Mouse (Mus musculus) midbrain, embryonic 16.5 days (tissue): ENCODE data around the gene Ppm1h. TPM values are rescaled to one million over a fixed set of nuclear protein-coding genes. Genes with fewer than 3 reads are reported as not detected.

Source experiments
- ATAC-seq: fragments of 200-750 bp; cut with Nextera tagmentation; 2 replicates; pipeline ENCODE4 v1.8.0; 2017; ENCODE audit warnings: moderate TSS enrichment
- H3K27ac ChIP-seq: fragments of 300-500 bp; sonication (generic); 2 replicates; pipeline ENCODE4 v1.5.1; 2014; ENCODE audit warnings: mild to moderate bottlenecking, low read length, mixed read lengths
- H3K27me3 ChIP-seq: fragments of 300-500 bp; sonication (generic); 2 replicates; pipeline ENCODE4 v1.6.1; 2014; ENCODE audit warnings: low read depth, low read length, mixed read lengths; ENCODE audit not compliant: control insufficient read depth, insufficient read depth
- H3K36me3 ChIP-seq: fragments of 300-500 bp; sonication (generic); 2 replicates; pipeline ENCODE4 v1.6.1; 2014; ENCODE audit warnings: mild to moderate bottlenecking, low read length, moderate library complexity, mixed read lengths; ENCODE audit not compliant: control insufficient read depth, insufficient read depth
- H3K4me1 ChIP-seq: fragments of 300-500 bp; sonication (generic); 2 replicates; pipeline ENCODE4 v1.6.1; 2014; ENCODE audit warnings: mild to moderate bottlenecking, low read length, mixed read lengths; ENCODE audit not compliant: control insufficient read depth, insufficient read depth
- H3K4me2 ChIP-seq: fragments of 300-500 bp; sonication (generic); 2 replicates; pipeline ENCODE4 v1.6.1; 2014; ENCODE audit warnings: mild to moderate bottlenecking, low read length, mixed read lengths
- H3K4me3 ChIP-seq: fragments of 300-500 bp; sonication (generic); 2 replicates; pipeline ENCODE4 v1.5.1; 2014; ENCODE audit warnings: low read depth, mild to moderate bottlenecking, low read length, moderate library complexity, mixed read lengths
- H3K9ac ChIP-seq: fragments of 300-500 bp; sonication (generic); 2 replicates; pipeline ENCODE4 v1.6.1; 2014; ENCODE audit warnings: low read depth, low read length, mixed read lengths
- H3K9me3 ChIP-seq: fragments of 300-500 bp; sonication (generic); replicated peaks from 2 replicates; pipeline ENCODE4 v1.6.1; 2014; ENCODE audit warnings: mild to moderate bottlenecking, low read length, mixed read lengths; ENCODE audit not compliant: control insufficient read depth, poor library complexity, severe bottlenecking
- WGBS: fragments of 180-500 bp; shearing (Covaris S2); extraction: QIAGEN DNeasy Blood & Tissue Kit; methylation state at CpG from one replicate; pipeline ENCODE4 v1.1.7; 2014; 5-methylcytosine and 5-hydroxymethylcytosine counted together
- polyA plus RNA-seq: library from polyadenylated mRNA; unstranded; fragments of >200 nt; fragmentation: Nextera tagmentation; extraction: Ambion mirVana; gene quantifications from 2 replicates; pipeline ENCODE4 v1.2.1, GENCODE M21; 2015

Ppm1h gene
- polyA plus RNA-seq, 1 experiment from 2014 or later, result 25.2 TPM

DNA sequence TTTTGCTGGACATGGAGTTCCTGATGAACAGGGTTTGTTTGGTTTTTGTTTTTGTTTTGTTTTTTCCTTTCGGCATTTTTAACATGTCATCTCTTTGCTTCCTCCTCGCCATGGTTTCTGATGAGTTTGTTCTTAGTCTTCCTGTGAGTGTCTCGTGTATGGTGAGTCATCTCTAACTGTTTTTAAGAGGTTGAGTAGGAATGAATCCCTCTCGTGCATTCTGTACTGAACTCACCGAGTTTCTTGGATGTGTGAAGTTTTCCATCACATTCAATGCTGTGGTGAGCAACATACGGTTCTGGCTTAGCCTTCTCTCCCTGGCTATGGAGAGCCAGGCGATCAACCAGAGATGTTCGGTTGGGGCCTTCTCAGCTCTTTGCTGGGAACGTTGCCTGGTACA is 275.0 kb downstream of the Ppm1h start:
- no peak for ATAC-seq
- 95% methylated on average over 9 of the region's 9 CpGs for WGBS
- H3K4me2 ChIP-seq, result no peak overlapping the region
- H3K9ac ChIP-seq, result no peak overlapping the region
- H3K9me3 ChIP-seq, result no peaks in the 10 kb centered on the region
- H3K4me3 ChIP-seq, result no peak overlapping the region
- H3K4me1 ChIP-seq, result no peaks in the 10 kb centered on the region
- no peaks in the 10 kb centered on the region for H3K36me3 ChIP-seq
- H3K27ac ChIP-seq, result no peak overlapping the region
- H3K27me3 ChIP-seq, result no peaks in the 10 kb centered on the region

DNA sequence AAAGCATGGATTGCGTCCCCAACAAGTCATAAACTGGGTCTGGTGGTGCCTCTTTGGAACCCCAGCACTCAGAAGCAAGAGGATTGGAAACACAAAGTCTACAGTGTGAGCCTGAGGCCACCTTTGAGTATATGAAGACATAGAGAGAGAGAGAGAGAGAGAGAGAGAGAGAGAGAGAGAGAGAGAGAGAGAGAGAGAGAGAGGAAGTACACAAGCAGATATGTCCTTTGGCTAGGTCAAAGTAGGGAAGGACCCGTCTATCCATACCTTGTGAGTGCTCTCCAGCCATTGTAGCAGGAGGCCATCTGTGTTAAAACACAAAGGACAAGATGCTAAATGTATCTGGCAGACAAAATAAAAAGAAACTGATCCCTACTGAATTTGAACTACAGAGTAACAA is 279.4 kb downstream of the Ppm1h start:
- Histone ChIP-seq H3K9ac (no peak overlapping the region), H3K27me3 (no peaks in the 10 kb centered on the region), H3K4me3 (no peak overlapping the region), H3K9me3 (no peaks in the 10 kb centered on the region), H3K27ac (no peak overlapping the region), H3K4me1 (0 out of 2 replicates have a peak, but pooled peaks cover 2% of the 10 kb centered on the region), H3K36me3 (no peaks in the 10 kb centered on the region), H3K4me2 (no peak overlapping the region)
- ATAC-seq, result no peak
- 82% methylated on average over 2 of the region's 2 CpGs for WGBS

DNA sequence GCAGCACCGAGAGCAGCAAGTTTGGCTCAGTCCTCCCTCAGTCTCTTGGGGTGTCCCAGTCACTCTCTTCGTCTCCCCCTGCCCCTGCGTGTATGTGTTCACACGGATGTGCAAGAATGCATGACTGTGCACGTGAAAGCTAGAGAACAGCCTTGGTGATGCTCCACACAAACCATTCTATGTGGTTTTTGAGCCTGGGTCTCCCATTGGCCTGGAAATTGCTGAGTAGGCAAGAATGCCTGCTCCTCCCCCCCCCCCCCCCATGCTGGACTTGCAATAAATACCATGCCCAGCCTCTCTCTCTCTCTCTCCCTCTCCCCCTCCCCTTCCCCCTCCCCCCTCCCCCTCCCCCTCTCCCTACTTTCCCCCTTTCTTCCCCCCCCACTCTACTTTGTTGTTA is 280.1 kb downstream of the Ppm1h start:
- ATAC-seq, result no peak
- no peaks in the 10 kb centered on the region for H3K36me3 ChIP-seq
- peaks cover 9% of the 10 kb centered on the region for H3K4me1 ChIP-seq
- H3K4me2 ChIP-seq, result no peak overlapping the region
- no peak overlapping the region for H3K9ac ChIP-seq
- no peak overlapping the region for H3K27ac ChIP-seq
- WGBS, result 87% methylated on average over 5 of the region's 5 CpGs
- H3K9me3 ChIP-seq, result no peaks in the 10 kb centered on the region
- H3K27me3 ChIP-seq, result no peaks in the 10 kb centered on the region
- H3K4me3 ChIP-seq, result no peak overlapping the region

DNA sequence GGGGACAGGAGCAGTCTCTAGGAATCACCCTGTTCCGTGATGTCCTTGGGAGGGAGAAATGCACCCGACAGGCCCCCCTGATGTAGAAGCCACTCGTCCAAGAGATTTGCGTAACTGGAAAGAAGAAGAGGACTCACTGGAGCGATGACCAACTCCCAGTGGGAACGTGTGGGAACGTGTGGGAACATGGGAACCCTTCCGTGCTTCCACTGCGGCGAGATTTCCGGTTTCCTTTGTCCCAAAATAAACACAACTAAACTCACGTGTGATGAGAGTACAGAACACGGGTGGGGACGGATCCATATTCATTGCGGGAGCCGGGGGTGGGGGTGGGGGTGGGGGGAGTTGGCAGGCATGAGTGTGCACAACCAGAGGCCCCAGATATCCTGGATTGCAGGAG is 281.7 kb downstream of the Ppm1h start:
- H3K27me3 ChIP-seq, result no peaks in the 10 kb centered on the region
- H3K4me1 ChIP-seq, result peaks cover 16% of the 10 kb centered on the region
- no peaks in the 10 kb centered on the region for H3K9me3 ChIP-seq
- 85% methylated on average over 16 of the region's 16 CpGs for WGBS
- H3K4me2 ChIP-seq, result no peak overlapping the region
- H3K9ac ChIP-seq, result no peak overlapping the region
- no peak overlapping the region for H3K27ac ChIP-seq
- H3K36me3 ChIP-seq, result no peaks in the 10 kb centered on the region
- H3K4me3 ChIP-seq, result no peak overlapping the region
- ATAC-seq, result no peak

DNA sequence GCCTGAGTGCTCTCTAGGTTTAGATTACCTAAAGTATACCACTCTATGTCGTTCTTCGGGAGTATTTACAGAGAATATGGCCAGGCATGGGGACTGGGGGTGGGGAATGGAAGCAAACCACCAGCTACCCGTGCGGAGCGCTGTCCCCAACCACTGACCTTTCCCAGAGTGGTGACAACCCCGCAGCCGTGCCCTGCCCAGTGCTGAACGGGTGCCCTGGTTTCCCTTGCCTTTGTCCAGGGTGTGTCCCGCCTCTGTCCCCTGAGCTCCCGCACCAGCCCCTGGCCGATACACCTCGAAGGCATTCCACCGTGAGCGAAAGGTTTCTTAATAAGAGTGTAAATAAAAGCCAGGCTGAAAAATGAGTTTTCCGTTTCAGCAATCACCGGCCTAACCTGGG is 282.2 kb downstream of the Ppm1h start:
- H3K9ac ChIP-seq, result no peak overlapping the region
- H3K27me3 ChIP-seq, result no peaks in the 10 kb centered on the region

DNA sequence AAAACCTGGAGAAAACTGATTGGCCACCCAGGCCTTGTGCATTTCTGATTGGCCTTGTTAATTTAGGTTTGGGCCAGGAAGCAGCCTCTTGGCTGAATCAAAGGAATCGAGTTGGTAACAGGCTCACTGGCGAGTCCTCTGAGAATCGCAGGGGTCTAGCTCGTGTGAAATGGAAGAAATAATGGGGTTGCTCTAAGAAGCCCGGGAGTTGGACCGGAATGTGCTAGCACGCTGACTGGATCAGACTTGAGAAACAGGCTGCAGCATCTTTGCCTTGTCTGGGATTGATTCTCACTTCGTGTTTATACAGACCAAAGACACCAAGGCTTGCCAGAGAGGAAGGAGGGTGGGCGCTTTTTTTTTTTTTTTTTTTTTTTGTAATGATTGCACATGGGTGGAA is 282.9 kb downstream of the Ppm1h start:
- Histone ChIP-seq H3K9ac (no peak overlapping the region), H3K27me3 (no peaks in the 10 kb centered on the region), H3K9me3 (no peaks in the 10 kb centered on the region), H3K4me2 (no peak overlapping the region), H3K36me3 (no peaks in the 10 kb centered on the region), H3K4me1 (peaks cover 16% of the 10 kb centered on the region), H3K4me3 (no peak overlapping the region), H3K27ac (no peak overlapping the region)
- 60% methylated on average over 9 of the region's 9 CpGs for WGBS
- ATAC-seq, result no peak

More for the DNA sequence above, 282.2 kb downstream of the Ppm1h start:
- no peaks in the 10 kb centered on the region for H3K36me3 ChIP-seq
- no peak overlapping the region for H3K4me3 ChIP-seq
- H3K27ac ChIP-seq, result no peak overlapping the region
- no peak overlapping the region for H3K4me2 ChIP-seq
- ATAC-seq, result no peak
- WGBS, result 68% methylated on average over 16 of the region's 16 CpGs
- no peaks in the 10 kb centered on the region for H3K9me3 ChIP-seq
- H3K4me1 ChIP-seq, result peaks cover 16% of the 10 kb centered on the region

DNA sequence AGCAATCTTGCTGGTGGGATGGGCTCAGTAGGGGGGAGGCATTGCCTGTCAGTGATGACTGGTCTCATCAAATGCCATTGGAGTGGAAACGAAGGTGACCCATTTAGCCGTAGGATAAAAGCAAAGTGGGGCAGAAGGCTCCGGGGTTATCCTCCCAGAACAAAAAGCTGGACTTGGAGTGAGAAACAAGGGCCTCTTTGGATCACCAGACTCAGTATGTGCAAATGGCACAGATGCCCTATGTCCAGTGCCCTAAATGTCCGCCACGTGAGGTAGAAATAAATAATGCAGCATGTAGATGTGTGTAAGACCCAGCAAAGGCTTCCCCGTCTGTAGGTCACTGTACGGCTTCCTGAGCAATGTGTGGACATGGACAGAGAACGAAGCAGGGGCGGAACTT is 284.1 kb downstream of the Ppm1h start:
- WGBS, result 55% methylated on average over 9 of the region's 9 CpGs
- ATAC-seq, result no peak

DNA sequence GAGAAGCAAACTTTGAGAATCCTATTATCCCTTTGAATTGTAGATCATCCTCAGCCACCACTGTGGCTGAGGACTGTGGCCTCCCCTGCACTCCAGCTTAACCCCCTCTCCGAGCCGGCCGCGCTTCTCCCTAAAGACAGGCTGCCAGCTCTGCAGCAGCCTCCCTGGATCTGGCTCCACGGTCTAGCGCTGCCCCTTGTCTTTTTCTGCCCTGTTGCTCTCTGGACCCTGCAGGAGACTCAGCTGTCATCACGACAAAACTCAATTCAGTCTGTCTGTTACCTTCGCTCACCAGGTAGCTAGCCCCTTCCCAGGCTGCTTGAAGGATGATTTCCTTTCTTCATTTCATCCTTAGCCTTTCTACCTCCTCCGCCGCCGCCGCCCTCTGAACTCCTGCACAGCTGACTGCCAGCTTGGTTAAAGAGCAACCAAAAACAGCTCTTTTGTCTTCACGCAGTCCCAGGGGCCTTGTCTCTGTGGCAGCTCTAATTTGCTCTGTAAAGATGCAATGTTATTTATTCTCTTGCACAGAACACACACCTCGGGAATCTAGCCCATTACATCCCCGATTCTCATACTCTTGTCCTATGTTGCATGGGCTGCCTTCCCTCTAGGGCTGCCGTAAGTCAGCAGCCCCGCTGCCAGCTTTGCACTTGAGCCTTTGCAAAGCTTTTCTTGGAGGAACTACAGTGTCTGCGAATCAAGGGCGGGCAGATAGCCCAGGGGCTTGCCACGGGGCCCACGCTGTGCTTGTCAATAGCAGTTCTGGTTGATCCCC is 285.1 kb downstream of the Ppm1h start:
- WGBS, result under 1% methylated on average over 21 of the region's 21 CpGs

More for the DNA sequence above, 284.1 kb downstream of the Ppm1h start:
- Histone ChIP-seq H3K27me3 (no peaks in the 10 kb centered on the region), H3K27ac (no peak overlapping the region), H3K9ac (no peak overlapping the region), H3K36me3 (no peaks in the 10 kb centered on the region), H3K4me3 (no peak overlapping the region), H3K4me1 (peaks cover 16% of the 10 kb centered on the region), H3K9me3 (no peaks in the 10 kb centered on the region), H3K4me2 (no peak overlapping the region)

DNA sequence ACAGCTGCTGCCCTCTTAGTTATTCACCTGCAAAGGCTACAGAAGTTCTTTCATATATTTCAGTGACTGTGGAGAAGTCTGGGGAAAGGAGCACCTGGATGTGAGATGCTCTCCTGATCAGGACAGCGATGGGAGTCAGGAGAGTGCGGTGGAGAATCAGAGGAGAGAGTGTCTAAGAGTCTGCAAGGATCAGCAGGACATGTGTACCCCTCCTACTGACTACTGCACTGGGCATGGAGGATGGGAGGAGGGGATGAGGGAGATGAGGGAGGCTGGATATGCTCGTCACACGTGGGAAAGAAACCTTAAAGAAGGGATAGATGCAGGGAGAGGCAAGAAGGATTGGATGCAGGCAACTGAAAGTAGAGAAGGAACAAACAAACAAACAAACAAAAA is 285.7 kb downstream of the Ppm1h start:
- Histone ChIP-seq H3K4me1 (peaks cover 16% of the 10 kb centered on the region), H3K36me3 (no peaks in the 10 kb centered on the region), H3K27ac (peak overlapping the region; percentile 20), H3K9ac (no peak overlapping the region; the same call in 1 of the 2 replicates), H3K27me3 (no peaks in the 10 kb centered on the region), H3K4me2 (peak overlapping the region; percentile 51), H3K9me3 (no peaks in the 10 kb centered on the region), H3K4me3 (no peak overlapping the region)
- peak; percentile 55; the same call in 1 of the 2 replicates for ATAC-seq
- 13% methylated on average over 4 of the region's 4 CpGs for WGBS

More for the DNA sequence above, 285.1 kb downstream of the Ppm1h start:
- Histone ChIP-seq H3K4me2 (peak overlapping the region; percentile 51), H3K36me3 (no peaks in the 10 kb centered on the region), H3K4me1 (peaks cover 16% of the 10 kb centered on the region), H3K9ac (peak overlapping the region; percentile 27; the same call in 1 of the 2 replicates), H3K9me3 (no peaks in the 10 kb centered on the region), H3K4me3 (peak overlapping the region; percentile 14; the same call in 1 of the 2 replicates), H3K27me3 (no peaks in the 10 kb centered on the region), H3K27ac (peak overlapping the region; percentile 20)
- ATAC-seq, result peak; percentile 76
